Mouse (Mus musculus) G1E (cell line): ENCODE results near the gene Ctu1. TPM values are rescaled to one million over a fixed set of nuclear protein-coding genes. Genes with fewer than 3 reads are reported as not detected.
"Not testable (repeated sequence)": the region's sequence is repeated elsewhere in the genome, so short reads cannot be mapped to it uniquely, and the experiment has no call there.

Experiments used
- ATAC-seq: 2 replicates; pipeline ENCODE4 v1.8.0; 2016; ENCODE audit warnings: mild to moderate bottlenecking; ENCODE audit not compliant: insufficient number of reproducible peaks, poor library complexity, low FRiP score, severe bottlenecking; ENCODE audit errors: extremely low read depth
- DNase-seq: peaks from one replicate; pipeline ENCODE4 v3.0.0; 2012; ENCODE audit warnings: low spot score
- H3K27me3 ChIP-seq: 2 replicates; pipeline ENCODE4 v1.6.1; 2012; ENCODE audit warnings: mild to moderate bottlenecking, low read length, inconsistent platforms; ENCODE audit not compliant: insufficient read depth
- H3K36me3 ChIP-seq: replicated peaks from 2 replicates; pipeline ENCODE3; 2012; ENCODE audit warnings: mild to moderate bottlenecking, inconsistent platforms
- H3K4me1 ChIP-seq: 2 replicates; pipeline ENCODE4 v1.6.1; 2012; ENCODE audit warnings: low read depth, low read length, inconsistent platforms, mixed read lengths; ENCODE audit not compliant: insufficient read depth
- H3K4me3 ChIP-seq: 2 replicates; pipeline ENCODE4 v1.5.1; 2012; ENCODE audit warnings: low read depth, mild to moderate bottlenecking, inconsistent platforms, low read length, moderate library complexity, mixed read lengths
- H3K9me3 ChIP-seq: replicated peaks from 2 replicates; pipeline ENCODE4 v1.6.1; 2012; ENCODE audit warnings: inconsistent platforms
- CTCF ChIP-seq: IDR thresholded peaks from 2 replicates; pipeline ENCODE4 v1.5.1; 2012; ENCODE audit warnings: low read depth, low read length, inconsistent platforms, mixed read lengths
- GATA1 ChIP-seq: IDR thresholded peaks from 2 replicates; pipeline ENCODE4 v1.6.1; 2012; ENCODE audit warnings: borderline replicate concordance, low read length, inconsistent platforms, mixed read lengths
- GATA2 ChIP-seq: IDR thresholded peaks from 2 replicates; pipeline ENCODE4 v1.6.1; 2012; ENCODE audit warnings: low read depth, low read length, inconsistent platforms, borderline replicate concordance
- POLR2AphosphoS5 ChIP-seq: IDR thresholded peaks from 2 replicates; pipeline ENCODE4 v1.6.1; 2012; ENCODE audit warnings: low read depth, low read length, inconsistent platforms; ENCODE audit not compliant: insufficient replicate concordance
- TAL1 ChIP-seq: conservative IDR thresholded peaks from 2 replicates; pipeline ENCODE4 v1.6.1; 2012; ENCODE audit warnings: low read depth, low read length, inconsistent platforms, mixed read lengths
- polyA plus RNA-seq: library from polyadenylated mRNA; stranded (reverse); fragments of >175 nt; gene quantifications from 2 replicates; pipeline ENCODE4 v1.2.3, GENCODE M21; 2012
- total RNA-seq, 2 experiments: library from RNA; stranded (forward) in 1 of 2; stranded (reverse) in 1 of 2; fragments of 200-1000 nt in 1 of 2; fragments of >200 nt in 1 of 2; fragmentation: Nextera tagmentation in 1 of 2; gene quantifications; 2 replicates each; pipeline ENCODE4 v1.2.3; 2014 to 2017

Gene Ctu1
- total and polyA plus RNA-seq, 3 experiments = 2.7 to 14.9 (median 6.5) TPM

GRCm38 (mm10) chr7:43654519-43654918, 17.3 kb upstream of the Ctu1 start:
- DNase-seq = no peak
- ATAC-seq = no peak
- no peaks in the 10 kb centered on the region for H3K9me3 ChIP-seq
- no peak overlapping the region for H3K4me3 ChIP-seq
- no peaks in the 10 kb centered on the region for H3K36me3 ChIP-seq
- TF ChIP-seq GATA1 (no peak), TAL1 (no peak), GATA2 (no peak), CTCF (no peak), POLR2AphosphoS5 (no peak)
- no peaks in the 10 kb centered on the region for H3K4me1 ChIP-seq
- H3K27me3 ChIP-seq = peaks cover 14% of the 10 kb centered on the region

DNA sequence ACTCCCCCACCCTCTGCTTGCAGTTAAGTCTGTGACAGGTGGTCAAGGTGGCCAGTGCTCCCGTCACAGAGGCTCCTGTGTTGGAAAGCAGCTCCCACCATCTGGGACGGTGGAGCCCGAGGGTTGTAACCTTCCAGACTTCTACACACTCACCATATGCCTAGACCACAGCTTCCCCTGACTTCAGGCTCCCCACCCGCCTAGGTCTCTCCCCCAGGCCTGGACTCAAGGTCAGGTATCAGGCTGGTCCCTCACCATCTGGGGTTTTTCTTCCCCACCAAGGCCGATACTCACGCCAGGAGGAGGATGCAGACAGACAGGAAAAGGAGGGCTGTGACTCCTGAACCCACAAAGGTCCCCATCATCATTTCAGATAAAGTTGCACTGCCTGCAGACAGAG, 15.6 kb upstream of the Ctu1 start:
- H3K4me1 ChIP-seq = no peaks in the 10 kb centered on the region
- H3K27me3 ChIP-seq = peaks cover 20% of the 10 kb centered on the region

GRCm38 (mm10) chr7:43660002-43660401, 11.8 kb upstream of the Ctu1 start, which contains the start of gene Siglece:
TSS of gene Siglece (minus strand) at chr7:43660161.
- DNase-seq (no peak), ATAC-seq (no peak)
- H3K4me1 ChIP-seq = no peaks in the 10 kb centered on the region
- peaks cover 19% of the 10 kb centered on the region for H3K27me3 ChIP-seq
- TF ChIP-seq TAL1 (no peak), POLR2AphosphoS5 (no peak), GATA2 (no peak), GATA1 (no peak), CTCF (no peak)
- H3K4me3 ChIP-seq = no peak within 1 kb of the TSS
- no peaks in the 10 kb centered on the region for H3K9me3 ChIP-seq
- no peaks in the 10 kb centered on the region for H3K36me3 ChIP-seq

More for the DNA sequence above, 15.6 kb upstream of the Ctu1 start:
- TF ChIP-seq GATA2 = no peak
- TF ChIP-seq GATA1 = no peak
- no peak for TF ChIP-seq CTCF
- no peak for TF ChIP-seq TAL1
- no peak for TF ChIP-seq POLR2AphosphoS5
- DNase-seq (no peak), ATAC-seq (no peak)
- no peak overlapping the region for H3K4me3 ChIP-seq
- H3K36me3 ChIP-seq = no peaks in the 10 kb centered on the region
- no peaks in the 10 kb centered on the region for H3K9me3 ChIP-seq

DNA sequence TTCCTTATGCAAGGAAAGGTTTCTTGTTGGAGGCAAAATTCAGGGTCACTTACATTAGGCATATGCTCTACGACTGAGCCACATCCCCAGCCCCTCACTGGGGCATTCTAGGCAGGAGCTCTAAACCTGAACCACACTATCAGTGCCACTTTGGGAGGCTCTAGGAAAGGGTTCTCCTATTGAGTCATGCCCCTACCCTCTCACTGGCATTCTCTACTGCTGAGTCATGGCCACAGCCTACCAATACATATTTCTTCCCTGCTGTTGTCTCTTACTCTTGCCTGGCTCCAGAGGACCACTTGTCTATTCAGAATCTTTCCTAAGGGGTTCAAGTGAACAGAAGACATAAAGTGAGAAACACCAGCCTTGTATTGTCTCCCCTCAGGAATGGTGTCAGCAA, 9.0 kb upstream of the Ctu1 start:
- ATAC-seq (no peak), DNase-seq (no peak)
- no peak for TF ChIP-seq GATA2
- no peak for TF ChIP-seq POLR2AphosphoS5
- no peak for TF ChIP-seq CTCF
- no peak for TF ChIP-seq GATA1
- TF ChIP-seq TAL1 = no peak

DNA sequence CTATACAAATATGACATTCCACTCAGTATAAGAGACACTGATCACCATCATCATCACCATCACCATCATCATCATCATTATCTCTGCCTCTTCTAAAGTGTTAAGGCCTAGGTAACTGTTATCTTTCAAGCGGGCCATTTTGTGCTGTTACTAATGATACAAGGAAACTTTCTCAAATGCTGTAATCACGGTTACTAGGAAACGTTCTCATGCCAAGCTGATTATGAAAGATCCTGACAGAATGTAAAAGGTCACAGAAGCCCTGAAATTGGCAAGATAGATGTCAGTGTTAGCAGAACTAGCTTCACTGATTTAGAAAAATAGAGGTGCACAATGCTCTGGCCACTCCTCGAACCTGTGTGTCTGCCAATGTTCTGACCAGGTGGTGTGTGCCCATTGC, 4.6 kb upstream of the Ctu1 start:
- not testable (repeated sequence) for H3K36me3 ChIP-seq, H3K4me3 ChIP-seq, H3K27me3 ChIP-seq, ATAC-seq, H3K4me1 ChIP-seq, H3K9me3 ChIP-seq, DNase-seq

More for the DNA sequence above, 9.0 kb upstream of the Ctu1 start:
- Histone ChIP-seq H3K4me1 (no peaks in the 10 kb centered on the region), H3K27me3 (peaks cover 15% of the 10 kb centered on the region), H3K36me3 (no peaks in the 10 kb centered on the region), H3K4me3 (no peak overlapping the region), H3K9me3 (no peaks in the 10 kb centered on the region)

GRCm38 (mm10) chr7:43668582-43668981, 3.2 kb upstream of the Ctu1 start:
- TF ChIP-seq TAL1 = no peak
- TF ChIP-seq POLR2AphosphoS5 = no peak
- TF ChIP-seq GATA2 = no peak
- no peak for TF ChIP-seq CTCF
- no peak for TF ChIP-seq GATA1
- no peak overlapping the region for H3K4me3 ChIP-seq
- H3K9me3 ChIP-seq = no peaks in the 10 kb centered on the region
- no peak for ATAC-seq
- DNase-seq = no peak
- peaks cover 19% of the 10 kb centered on the region for H3K4me1 ChIP-seq
- peaks cover 3% of the 10 kb centered on the region; the same call in 1 of the 2 replicates for H3K27me3 ChIP-seq
- H3K36me3 ChIP-seq = peaks cover 6% of the 10 kb centered on the region
